Mouse (Mus musculus) neural tube, embryonic 14.5 days (tissue): ENCODE results near the gene A930009A15Rik. TPM values are rescaled to one million over a fixed set of nuclear protein-coding genes. Genes with fewer than 3 reads are reported as not detected.

Experiments
- ATAC-seq: fragments of 200-750 bp; cut with Nextera tagmentation; 2 replicates; pipeline ENCODE4 v1.8.0; 2017; ENCODE audit warnings: low read depth, mild to moderate bottlenecking, moderate TSS enrichment, moderate library complexity
- H3K27ac ChIP-seq: fragments of 300-500 bp; sonication (generic); 2 replicates; pipeline ENCODE4 v1.5.1; 2014; ENCODE audit warnings: low read depth, mild to moderate bottlenecking, control low read depth, low read length, moderate library complexity, mixed read lengths
- H3K27me3 ChIP-seq: fragments of 300-500 bp; sonication (generic); 2 replicates; pipeline ENCODE4 v1.6.1; 2014; ENCODE audit warnings: low read length; ENCODE audit not compliant: control insufficient read depth, insufficient read depth
- H3K36me3 ChIP-seq: fragments of 300-500 bp; sonication (generic); 2 replicates; pipeline ENCODE4 v1.6.1; 2014; ENCODE audit warnings: low read length, mixed read lengths; ENCODE audit not compliant: control insufficient read depth, insufficient read depth
- H3K4me1 ChIP-seq: fragments of 300-500 bp; sonication (generic); 2 replicates; pipeline ENCODE4 v1.6.1; 2014; ENCODE audit warnings: low read length; ENCODE audit not compliant: control insufficient read depth, insufficient read depth
- H3K4me2 ChIP-seq: fragments of 300-500 bp; sonication (generic); 2 replicates; pipeline ENCODE4 v1.6.1; 2014; ENCODE audit warnings: mild to moderate bottlenecking, low read depth, low read length, control low read depth
- H3K4me3 ChIP-seq: fragments of 300-500 bp; sonication (generic); 2 replicates; pipeline ENCODE4 v1.5.1; 2014; ENCODE audit warnings: low read depth, low read length, control low read depth, mixed read lengths
- H3K9ac ChIP-seq: fragments of 300-500 bp; sonication (generic); replicated peaks from 2 replicates; pipeline ENCODE4 v1.6.1; 2014; ENCODE audit warnings: low read depth, mild to moderate bottlenecking, control low read depth, low read length, mixed read lengths
- H3K9me3 ChIP-seq: fragments of 300-500 bp; sonication (generic); 2 replicates; pipeline ENCODE4 v1.6.1; 2016; ENCODE audit warnings: low read length; ENCODE audit not compliant: control insufficient read depth
- WGBS: fragments of 180-500 bp; shearing (Covaris S2); extraction: QIAGEN DNeasy Blood & Tissue Kit; methylation state at CpG from one replicate; pipeline ENCODE4 v1.1.7; 2014; 5-methylcytosine and 5-hydroxymethylcytosine counted together
- polyA plus RNA-seq: library from polyadenylated mRNA; unstranded; fragments of >200 nt; fragmentation: Nextera tagmentation; extraction: Ambion mirVana; gene quantifications from 2 replicates; pipeline ENCODE4 v1.2.1, GENCODE M21; 2014

Gene A930009A15Rik
- polyA plus RNA-seq, 1 experiment from 2014 or later = 0.35 TPM

DNA sequence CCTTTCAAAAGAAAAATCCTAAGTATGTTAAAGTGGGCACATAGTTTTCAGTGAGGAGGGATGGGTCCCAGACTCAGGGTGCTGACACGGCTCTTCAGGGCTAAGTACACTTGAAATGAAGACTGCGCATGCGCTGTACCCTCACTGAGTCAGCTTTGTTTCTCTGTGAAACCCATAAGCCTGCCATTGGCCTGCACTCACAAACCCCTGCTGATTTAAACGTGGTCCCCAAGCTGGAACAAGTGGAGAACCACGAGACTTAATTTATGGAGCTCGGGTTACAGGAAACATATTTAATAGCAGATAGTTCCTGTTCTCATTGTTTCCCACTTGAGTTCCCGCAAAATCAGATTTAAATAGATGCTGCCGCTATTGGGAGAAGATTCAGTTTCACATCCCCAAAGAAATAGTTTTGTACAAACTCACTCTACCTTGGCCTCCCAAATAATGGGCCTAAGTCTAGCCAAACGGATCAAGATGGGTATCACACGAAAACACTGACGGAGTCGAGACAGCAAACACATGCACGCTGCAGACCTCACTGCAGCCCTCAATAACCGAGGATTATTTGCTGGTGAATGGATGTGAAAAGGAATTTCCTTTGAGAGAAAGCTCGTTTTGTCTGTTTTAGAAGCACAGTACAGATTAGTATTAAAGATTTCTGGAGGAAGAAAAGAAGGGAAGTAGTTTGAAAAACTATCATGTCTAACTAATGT is 54.3 kb downstream of the A930009A15Rik start:
- Histone ChIP-seq H3K27ac (no peak overlapping the region), H3K36me3 (no peaks in the 10 kb centered on the region), H3K4me3 (no peak overlapping the region), H3K4me1 (no peaks in the 10 kb centered on the region), H3K4me2 (no peak overlapping the region), H3K9ac (no peak overlapping the region), H3K27me3 (no peaks in the 10 kb centered on the region), H3K9me3 (no peaks in the 10 kb centered on the region)
- ATAC-seq = no peak
- WGBS = 60% methylated on average over 15 of the region's 15 CpGs

DNA sequence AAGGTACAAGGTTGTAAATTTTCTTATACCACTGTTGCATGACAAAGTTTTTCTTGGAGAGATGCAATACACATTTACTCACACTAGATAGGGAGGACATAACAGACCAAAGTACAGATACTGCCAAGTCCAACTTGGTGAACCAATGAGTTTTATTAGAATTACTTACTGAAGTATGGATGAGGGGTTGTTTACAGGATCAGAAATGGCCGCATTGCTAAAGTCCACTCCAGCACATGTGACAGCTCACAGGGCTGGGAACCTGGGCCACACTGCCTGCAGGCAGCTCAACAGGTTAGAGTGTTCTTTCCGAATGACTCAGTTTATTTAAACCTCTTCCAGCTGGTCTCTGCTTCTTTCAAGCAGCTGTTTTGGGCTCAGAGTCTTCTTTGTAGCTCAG is 55.2 kb downstream of the A930009A15Rik start:
- H3K27ac ChIP-seq = no peak overlapping the region
- H3K36me3 ChIP-seq = no peaks in the 10 kb centered on the region
- H3K9me3 ChIP-seq = no peaks in the 10 kb centered on the region
- no peak for ATAC-seq
- H3K27me3 ChIP-seq = no peaks in the 10 kb centered on the region
- no peak overlapping the region for H3K4me3 ChIP-seq
- no peak overlapping the region for H3K4me2 ChIP-seq
- no peaks in the 10 kb centered on the region for H3K4me1 ChIP-seq
- no peak overlapping the region for H3K9ac ChIP-seq
- 81% methylated on average over 2 of the region's 2 CpGs for WGBS

DNA sequence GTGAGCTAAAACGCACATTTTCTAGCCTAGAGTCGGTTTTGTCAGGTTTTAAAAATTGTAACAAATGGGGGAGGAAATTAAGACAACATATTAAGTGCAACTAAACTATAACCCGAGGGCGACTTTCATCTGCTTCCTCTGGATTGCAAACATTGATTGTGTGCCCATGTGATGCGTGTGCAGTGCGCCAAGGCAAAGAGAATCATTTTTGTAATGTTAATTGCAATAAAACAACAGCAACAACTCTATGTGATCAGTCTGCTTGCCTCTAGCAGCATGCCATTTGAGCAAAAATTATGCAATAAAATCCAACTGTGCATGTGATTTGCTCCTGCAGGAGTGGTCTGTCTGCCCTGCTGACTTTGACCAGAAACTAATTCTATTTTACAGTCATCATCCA is 56.9 kb downstream of the A930009A15Rik start:
- H3K4me3 ChIP-seq = no peak overlapping the region
- no peak overlapping the region for H3K27ac ChIP-seq
- no peak overlapping the region for H3K9ac ChIP-seq
- no peak overlapping the region for H3K4me2 ChIP-seq
- H3K9me3 ChIP-seq = no peaks in the 10 kb centered on the region
- H3K27me3 ChIP-seq = no peaks in the 10 kb centered on the region
- WGBS = 67% methylated on average over 6 of the region's 6 CpGs
- 0 out of 2 replicates have a peak, but pooled peaks have one; percentile 51 for ATAC-seq
- H3K36me3 ChIP-seq = no peaks in the 10 kb centered on the region
- no peaks in the 10 kb centered on the region for H3K4me1 ChIP-seq

Other genes with a start within 250 kb of the A930009A15Rik start
- 39.3 and 42.1 TPM in 2 replicates for gene Tmem19, start 207.5 kb upstream of the A930009A15Rik start, polyA plus RNA-seq
- 20.7 and 25.9 TPM in 2 replicates for gene Thap2, start 185.5 kb upstream of the A930009A15Rik start, polyA plus RNA-seq
- 26.6 and 31.3 TPM in 2 replicates for gene Zfc3h1, start 185.0 kb upstream of the A930009A15Rik start, polyA plus RNA-seq
- gene Lgr5, start 17.8 kb downstream of the A930009A15Rik start, polyA plus RNA-seq = 3.0 and 5.3 TPM in 2 replicates
- gene Tspan8, start 246.8 kb downstream of the A930009A15Rik start, polyA plus RNA-seq = 0.29 and 1.2 TPM in 2 replicates